Mouse (Mus musculus) stomach, postnatal 0 days (tissue): ENCODE data around the gene Smg6.

Experiments used
- CTCF ChIP-seq: IDR thresholded peaks from 2 replicates; pipeline ENCODE4 v1.5.1; 2016; ENCODE audit warnings: antibody characterized with exemption, low read depth, mild to moderate bottlenecking, moderate library complexity
- EP300 ChIP-seq: optimal IDR thresholded peaks from 2 replicates; pipeline ENCODE3; 2016; ENCODE audit warnings: antibody characterized with exemption

DNA sequence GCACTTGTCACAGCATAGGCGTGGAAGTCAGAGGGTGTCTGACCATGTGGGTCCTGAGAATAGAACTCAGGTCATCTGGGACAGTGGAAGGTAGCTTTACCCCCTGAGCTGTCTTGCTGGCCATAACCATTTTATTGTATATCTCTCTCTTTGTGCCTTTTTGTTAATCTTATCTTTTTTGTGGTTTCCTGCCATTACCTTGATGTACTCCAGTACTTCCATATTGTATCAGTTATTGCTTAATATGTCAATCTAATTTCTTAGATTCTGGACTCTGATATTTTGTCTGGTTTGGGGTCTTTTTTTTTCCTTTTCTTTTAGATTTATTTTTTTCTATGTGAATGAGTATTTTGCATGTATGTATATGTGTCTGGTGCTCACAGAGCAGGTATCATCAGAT, 138.6 kb downstream of the Smg6 start:
- TF ChIP-seq CTCF, result no peak
- no peak for TF ChIP-seq EP300
